Mouse (Mus musculus) CH12.LX (cell line): ENCODE data around the gene Pla2g7.

Experiments used
- CTCF ChIP-seq, 2 experiments: IDR thresholded peaks in 1 of 2; conservative IDR thresholded peaks in 1 of 2; 2 replicates each; pipeline ENCODE4 v1.5.1; 2011 to 2012; ENCODE audit warnings: low read depth in 2 of 2, low read length in 2 of 2, improper control_type of control experiment in 1 of 2, inconsistent platforms in 1 of 2, mild to moderate bottlenecking in 1 of 2, moderate library complexity in 1 of 2
- MAZ ChIP-seq: IDR thresholded peaks from 2 replicates; pipeline ENCODE4 v1.6.1; 2012; ENCODE audit warnings: low read depth, mild to moderate bottlenecking, inconsistent platforms, low read length, improper control_type of control experiment, moderate library complexity
- POLR2A ChIP-seq: IDR thresholded peaks from 2 replicates; pipeline ENCODE4 v1.6.1; 2011; ENCODE audit warnings: low read depth, mild to moderate bottlenecking, improper control_type of control experiment, low read length

GRCm38 (mm10) chr17:43643191-43643590, 75.3 kb downstream of the Pla2g7 start:
- TF ChIP-seq POLR2A (no peak), MAZ (no peak), CTCF (conservative IDR thresholded peaks at IDR 0.05 in 1 of 2, IDR thresholded peaks at IDR 0.05 in 1 of 2; ENCODE audit: low read depth in 2 of 2, low read length in 2 of 2) (no peak)
